Mouse (Mus musculus) bone marrow, adult 2 months (tissue): Measurements from ENCODE around the gene Gm21954.

Experiments used
- CTCF ChIP-seq: fragments of 200-500 bp; IDR thresholded peaks from 2 replicates; pipeline ENCODE4 v1.5.1; 2011; ENCODE audit warnings: low read length, control low read depth; ENCODE audit not compliant: control insufficient read depth, insufficient read depth
- POLR2A ChIP-seq: fragments of 200-500 bp; IDR thresholded peaks from 2 replicates; pipeline ENCODE4 v1.6.1; 2011; ENCODE audit warnings: low read depth, mild to moderate bottlenecking, control low read depth, low read length, borderline replicate concordance; ENCODE audit not compliant: control insufficient read depth

- TF ChIP-seq POLR2A (no peak), CTCF (no peak)
These were observed 52.7 kb downstream of the Gm21954 start for GRCm38 (mm10) chr3:55419334-55419733.
